Mouse (Mus musculus): ENCODE data around the gene Tsfm. TPM values are rescaled to one million over a fixed set of nuclear protein-coding genes. Genes with fewer than 3 reads are reported as not detected.
"Not testable (repeated sequence)": the region's sequence is repeated elsewhere in the genome, so short reads cannot be mapped to it uniquely, and the experiment has no call there.

The Tsfm gene
- polyA plus RNA-seq, 1 experiment from 2014 or later, result 85.0 TPM

- Histone ChIP-seq H3K36me3 (ENCODE audit: control insufficient read depth, insufficient read depth, low read length) (no peaks in the 10 kb centered on the region), H3K27me3 (ENCODE audit: control insufficient read depth, insufficient read depth, low read length) (peaks cover 56% of the 10 kb centered on the region), H3K4me3 (ENCODE audit: control insufficient read depth in 1 of 2, insufficient read depth in 1 of 2, low read depth in 1 of 2, low read length in 2 of 2) (no peak overlapping the region), H3K4me1 (ENCODE audit: control insufficient read depth in 2 of 2, insufficient read depth in 2 of 2, low read length in 2 of 2) (peaks cover 4 to 15% of the 10 kb centered on the region in 2 experiments; a peak in 3 of 4 replicates), H3K27ac (replicated peaks in 1 of 2; ENCODE audit: control insufficient read depth in 1 of 2, insufficient read depth in 1 of 2, low read depth in 2 of 2, low read length in 2 of 2) (no peak overlapping the region), H3K4me2 (ENCODE audit: low read length) (no peak overlapping the region), H3K9me3 (ENCODE audit: control insufficient read depth, low read length) (no peaks in the 10 kb centered on the region), H3K9ac (ENCODE audit: low read length) (no peak overlapping the region)
- ATAC-seq (ENCODE audit: insufficient number of reproducible peaks, insufficient read depth, low FRiP score, low read depth), result no peak; the same call in 1 of the 2 replicates
- 64% methylated on average over 8 of the region's 8 CpGs for WGBS
Observed at GRCm38 (mm10) chr10:127075651-127076050, 45.0 kb upstream of the Tsfm start.

GRCm38 (mm10) chr10:127075080-127075479 is 44.4 kb upstream of the Tsfm start, which contains the start of gene Agap2:
Agap2 (plus strand) TSS chr10:127075284.
- H3K9ac ChIP-seq (ENCODE audit: low read length), result no peak within 1 kb of the TSS
- no peak within 1 kb of the TSS for H3K4me2 ChIP-seq (ENCODE audit: low read length)
- H3K27me3 ChIP-seq (ENCODE audit: control insufficient read depth, insufficient read depth, low read length), result peaks cover 50% of the 10 kb centered on the region
- no peak within 1 kb of the TSS for H3K4me3 ChIP-seq (ENCODE audit: control insufficient read depth in 1 of 2, insufficient read depth in 1 of 2, low read depth in 1 of 2, low read length in 2 of 2)
- H3K36me3 ChIP-seq (ENCODE audit: control insufficient read depth, insufficient read depth, low read length), result no peaks in the 10 kb centered on the region
- H3K27ac ChIP-seq (replicated peaks in 1 of 2; ENCODE audit: control insufficient read depth in 1 of 2, insufficient read depth in 1 of 2, low read depth in 2 of 2, low read length in 2 of 2), result no peak within 1 kb of the TSS
- WGBS, result 53% methylated on average over 9 of the region's 9 CpGs
- ATAC-seq (ENCODE audit: insufficient number of reproducible peaks, insufficient read depth, low FRiP score, low read depth), result no peak
- H3K9me3 ChIP-seq (ENCODE audit: control insufficient read depth, low read length), result no peaks in the 10 kb centered on the region
- peaks cover 4 to 13% of the 10 kb centered on the region in 2 experiments; a peak in 3 of 4 replicates for H3K4me1 ChIP-seq (ENCODE audit: control insufficient read depth in 2 of 2, insufficient read depth in 2 of 2, low read length in 2 of 2)

GRCm38 (mm10) chr10:127073981-127074380 is 43.3 kb upstream of the Tsfm start:
- peaks cover 39% of the 10 kb centered on the region for H3K27me3 ChIP-seq (ENCODE audit: control insufficient read depth, insufficient read depth, low read length)
- no peak overlapping the region for H3K27ac ChIP-seq (replicated peaks in 1 of 2; ENCODE audit: control insufficient read depth in 1 of 2, insufficient read depth in 1 of 2, low read depth in 2 of 2, low read length in 2 of 2)
- no peaks in the 10 kb centered on the region for H3K36me3 ChIP-seq (ENCODE audit: control insufficient read depth, insufficient read depth, low read length)
- no peak overlapping the region for H3K4me3 ChIP-seq (ENCODE audit: control insufficient read depth in 1 of 2, insufficient read depth in 1 of 2, low read depth in 1 of 2, low read length in 2 of 2)
- H3K4me1 ChIP-seq (ENCODE audit: control insufficient read depth in 2 of 2, insufficient read depth in 2 of 2, low read length in 2 of 2), result peaks cover 7 to 8% of the 10 kb centered on the region in 2 experiments
- H3K9ac ChIP-seq (ENCODE audit: low read length), result no peak overlapping the region
- WGBS, result 85% methylated on average over 1 of the region's 1 CpGs
- H3K4me2 ChIP-seq (ENCODE audit: low read length), result no peak overlapping the region
- ATAC-seq (ENCODE audit: insufficient number of reproducible peaks, insufficient read depth, low FRiP score, low read depth), result no peak
- no peaks in the 10 kb centered on the region for H3K9me3 ChIP-seq (ENCODE audit: control insufficient read depth, low read length)

- not testable (repeated sequence) for ATAC-seq (ENCODE audit: insufficient number of reproducible peaks, insufficient read depth, low FRiP score, low read depth); H3K9ac ChIP-seq (ENCODE audit: low read length); H3K4me3 ChIP-seq (ENCODE audit: control insufficient read depth in 1 of 2, insufficient read depth in 1 of 2, low read depth in 1 of 2, low read length in 2 of 2); H3K36me3 ChIP-seq (ENCODE audit: control insufficient read depth, insufficient read depth, low read length); H3K4me2 ChIP-seq (ENCODE audit: low read length); H3K27ac ChIP-seq (replicated peaks in 1 of 2; ENCODE audit: control insufficient read depth in 1 of 2, insufficient read depth in 1 of 2, low read depth in 2 of 2, low read length in 2 of 2); H3K4me1 ChIP-seq (ENCODE audit: control insufficient read depth in 2 of 2, insufficient read depth in 2 of 2, low read length in 2 of 2); H3K9me3 ChIP-seq (ENCODE audit: control insufficient read depth, low read length)
- peaks cover 29% of the 10 kb centered on the region for H3K27me3 ChIP-seq (ENCODE audit: control insufficient read depth, insufficient read depth, low read length)
- 83% methylated on average over 2 of the region's 2 CpGs for WGBS
Observed at GRCm38 (mm10) chr10:127072969-127073368, 42.3 kb upstream of the Tsfm start.

GRCm38 (mm10) chr10:127072270-127072669 is 41.6 kb upstream of the Tsfm start:
- H3K4me2 ChIP-seq (ENCODE audit: low read length); ATAC-seq (ENCODE audit: insufficient number of reproducible peaks, insufficient read depth, low FRiP score, low read depth); H3K27ac ChIP-seq (replicated peaks in 1 of 2; ENCODE audit: control insufficient read depth in 1 of 2, insufficient read depth in 1 of 2, low read depth in 2 of 2, low read length in 2 of 2); H3K9ac ChIP-seq (ENCODE audit: low read length); H3K9me3 ChIP-seq (ENCODE audit: control insufficient read depth, low read length); H3K4me3 ChIP-seq (ENCODE audit: control insufficient read depth in 1 of 2, insufficient read depth in 1 of 2, low read depth in 1 of 2, low read length in 2 of 2); H3K4me1 ChIP-seq (ENCODE audit: control insufficient read depth in 2 of 2, insufficient read depth in 2 of 2, low read length in 2 of 2): not testable (repeated sequence)
- Histone ChIP-seq H3K27me3 (ENCODE audit: control insufficient read depth, insufficient read depth, low read length) (peaks cover 22% of the 10 kb centered on the region), H3K36me3 (ENCODE audit: control insufficient read depth, insufficient read depth, low read length) (peaks cover 15% of the 10 kb centered on the region)
- WGBS, result 88% methylated on average over 4 of the region's 4 CpGs

GRCm38 (mm10) chr10:127071203-127071602 is 40.6 kb upstream of the Tsfm start:
- Histone ChIP-seq H3K9ac (ENCODE audit: low read length) (no peak overlapping the region), H3K27me3 (ENCODE audit: control insufficient read depth, insufficient read depth, low read length) (peaks cover 11% of the 10 kb centered on the region), H3K36me3 (ENCODE audit: control insufficient read depth, insufficient read depth, low read length) (peaks cover 26% of the 10 kb centered on the region), H3K27ac (replicated peaks in 1 of 2; ENCODE audit: control insufficient read depth in 1 of 2, insufficient read depth in 1 of 2, low read depth in 2 of 2, low read length in 2 of 2) (no peak overlapping the region), H3K4me1 (ENCODE audit: control insufficient read depth in 2 of 2, insufficient read depth in 2 of 2, low read length in 2 of 2) (peaks cover 7 to 9% of the 10 kb centered on the region in 2 experiments), H3K4me3 (ENCODE audit: control insufficient read depth in 1 of 2, insufficient read depth in 1 of 2, low read depth in 1 of 2, low read length in 2 of 2) (peak overlapping the region in 1 of 2 experiments; percentile 61; a peak in 2 of 4 replicates), H3K9me3 (ENCODE audit: control insufficient read depth, low read length) (no peaks in the 10 kb centered on the region), H3K4me2 (ENCODE audit: low read length) (peak overlapping the region; percentile 90)
- no peak for ATAC-seq (ENCODE audit: insufficient number of reproducible peaks, insufficient read depth, low FRiP score, low read depth)
- WGBS, result 81% methylated on average over 9 of the region's 9 CpGs

- 2% methylated on average over 36 of the region's 36 CpGs for WGBS
- peak within 1 kb of the TSS; percentile 90 for H3K4me2 ChIP-seq (ENCODE audit: low read length)
- peaks cover 34% of the 10 kb centered on the region for H3K36me3 ChIP-seq (ENCODE audit: control insufficient read depth, insufficient read depth, low read length)
- peak within 1 kb of the TSS; percentile 61 to 96 for H3K4me3 ChIP-seq (ENCODE audit: control insufficient read depth in 1 of 2, insufficient read depth in 1 of 2, low read depth in 1 of 2, low read length in 2 of 2)
- H3K27me3 ChIP-seq (ENCODE audit: control insufficient read depth, insufficient read depth, low read length), result peaks cover 4% of the 10 kb centered on the region
- ATAC-seq (ENCODE audit: insufficient number of reproducible peaks, insufficient read depth, low FRiP score, low read depth), result peak; percentile 85
- peaks cover 9 to 13% of the 10 kb centered on the region in 2 experiments for H3K4me1 ChIP-seq (ENCODE audit: control insufficient read depth in 2 of 2, insufficient read depth in 2 of 2, low read length in 2 of 2)
- H3K9me3 ChIP-seq (ENCODE audit: control insufficient read depth, low read length), result no peaks in the 10 kb centered on the region
- H3K9ac ChIP-seq (ENCODE audit: low read length), result peak within 1 kb of the TSS; percentile 79
- peak within 1 kb of the TSS; percentile 80 to 94 for H3K27ac ChIP-seq (replicated peaks in 1 of 2; ENCODE audit: control insufficient read depth in 1 of 2, insufficient read depth in 1 of 2, low read depth in 2 of 2, low read length in 2 of 2)
Observed at GRCm38 (mm10) chr10:127070190-127071121, 39.8 kb upstream of the Tsfm start, which contains the start of gene Tspan31. Tspan31 (minus strand) TSS chr10:127070264.

All from heart, embryonic 14.5 days (tissue).